Mouse (Mus musculus): ENCODE data around the gene Alpk3. TPM values are rescaled to one million over a fixed set of nuclear protein-coding genes. Genes with fewer than 3 reads are reported as not detected.

The Alpk3 gene
- total and polyA plus RNA-seq, 3 experiments: under 0.01 to 0.03 TPM; not detected in 1

DNA sequence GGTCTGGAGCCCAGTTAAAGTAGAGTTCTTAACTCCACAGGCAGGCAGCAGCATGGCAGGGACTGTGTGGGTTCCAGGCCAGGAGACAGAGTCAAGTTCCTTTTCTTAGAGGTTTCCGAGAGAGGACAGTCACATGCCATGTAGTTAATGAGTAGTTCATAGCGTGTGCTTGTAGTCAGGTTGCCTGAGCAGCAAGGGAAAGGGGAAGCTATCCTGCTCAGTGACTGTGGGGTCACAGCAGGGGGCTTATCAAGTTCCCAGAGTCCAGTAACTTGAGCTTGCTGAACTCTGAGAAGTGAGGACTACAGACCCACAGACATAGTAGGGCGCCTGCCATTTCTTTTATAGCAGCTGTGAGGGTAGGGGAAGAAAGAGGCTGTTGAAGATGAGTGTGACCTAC lies 63.7 kb downstream of the Alpk3 start:
- Histone ChIP-seq H3K9me3 (replicated peaks; ENCODE audit: insufficient read depth, low read length) (no peaks in the 10 kb centered on the region), H3K4me1 (ENCODE audit: control insufficient read depth in 1 of 2, insufficient read depth in 2 of 2, low read length in 2 of 2) (peaks cover 0 to 11% of the 10 kb centered on the region in 2 experiments; a peak in 1 of 4 replicates), H3K79me2 (ENCODE audit: control insufficient read depth, insufficient read depth, low read length, poor library complexity) (no peaks in the 10 kb centered on the region), H3K27me3 (ENCODE audit: control insufficient read depth in 1 of 2, insufficient read depth in 2 of 2, low read length in 2 of 2) (peaks cover 0 to 4% of the 10 kb centered on the region in 2 experiments; a peak in 3 of 4 replicates), H3K9ac (ENCODE audit: control insufficient read depth, low read depth, low read length, poor library complexity, severe bottlenecking) (no peak overlapping the region), H3K27ac (ENCODE audit: control insufficient read depth, low read depth, low read length) (no peak overlapping the region), H3K4me3 (ENCODE audit: control insufficient read depth in 1 of 2, insufficient read depth in 1 of 2, low read depth in 2 of 2, low read length in 2 of 2) (no peak overlapping the region), H3K36me3 (ENCODE audit: control insufficient read depth in 1 of 2, insufficient read depth in 2 of 2, low read length in 2 of 2) (no peaks in the 10 kb centered on the region; a peak in 1 of 4 replicates)
- TF ChIP-seq TCF12 (IDR thresholded peaks at IDR 0.05; ENCODE audit: low read depth, low read length): no peak
- 0 out of 2 replicates have a peak, but pooled peaks have one; percentile 12 for TF ChIP-seq USF1 (IDR thresholded peaks at IDR 0.05; ENCODE audit: low read depth, low read length)
- no peak for TF ChIP-seq ETS1 (IDR thresholded peaks at IDR 0.05; ENCODE audit: low read depth, low read length)
- peak; percentile 62 for DNase-seq (ENCODE audit: low read depth, low spot score)

DNA sequence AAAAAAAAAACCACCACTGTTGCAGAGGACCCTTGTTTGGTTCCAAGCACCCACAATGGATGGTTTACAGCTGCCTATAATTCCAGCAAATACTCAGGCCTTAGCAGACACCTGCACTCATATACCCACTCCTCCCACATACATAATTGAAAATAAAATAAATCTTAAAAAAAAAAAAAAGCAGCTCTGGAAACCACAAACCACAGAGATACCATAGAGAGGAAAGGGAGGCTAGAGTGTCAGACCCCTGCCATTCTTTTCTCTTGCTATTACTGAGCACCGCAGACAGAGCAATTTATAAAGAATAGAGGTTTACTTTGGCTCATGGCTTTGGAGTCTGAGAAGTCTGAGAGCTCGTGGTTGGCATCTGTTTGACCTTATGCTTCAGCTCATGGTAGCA lies 65.4 kb downstream of the Alpk3 start:
- H3K27ac ChIP-seq (ENCODE audit: control insufficient read depth, low read depth, low read length): no peak overlapping the region
- DNase-seq (ENCODE audit: low read depth, low spot score): peak; percentile 31

DNA sequence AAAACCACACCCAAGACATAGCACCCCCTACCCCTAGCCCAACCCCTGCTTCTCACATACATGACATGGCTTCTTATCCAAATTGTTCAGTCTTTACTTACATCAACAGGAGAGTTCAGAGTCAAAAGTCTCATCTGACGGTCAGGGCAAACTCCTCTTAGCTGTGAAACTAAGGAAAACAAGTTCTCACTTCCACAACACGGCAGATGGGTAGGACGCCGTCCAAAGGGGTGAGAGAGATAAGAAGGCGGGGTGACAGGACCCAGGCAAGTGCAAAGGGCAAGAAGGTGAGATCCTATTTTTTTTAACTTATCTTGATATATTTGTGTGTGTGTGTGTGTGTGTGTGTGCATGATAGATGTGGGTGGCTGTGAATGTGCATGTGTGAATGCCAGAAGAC lies 66.2 kb downstream of the Alpk3 start:
- TF ChIP-seq ELF1 (IDR thresholded peaks at IDR 0.05; ENCODE audit: low read depth, low read length): no peak
- TF ChIP-seq GATA1 (IDR thresholded peaks at IDR 0.05; ENCODE audit: low read depth, low read length): no peak
- no peaks in the 10 kb centered on the region for H3K79me2 ChIP-seq (ENCODE audit: control insufficient read depth, insufficient read depth, low read length, poor library complexity)
- H3K36me3 ChIP-seq (ENCODE audit: control insufficient read depth in 1 of 2, insufficient read depth in 2 of 2, low read length in 2 of 2): no peaks in the 10 kb centered on the region; a peak in 1 of 4 replicates
- H3K27ac ChIP-seq (ENCODE audit: control insufficient read depth, low read depth, low read length): no peak overlapping the region
- no peak overlapping the region for H3K4me3 ChIP-seq (ENCODE audit: control insufficient read depth in 1 of 2, insufficient read depth in 1 of 2, low read depth in 2 of 2, low read length in 2 of 2)
- H3K9me3 ChIP-seq (replicated peaks; ENCODE audit: insufficient read depth, low read length): no peaks in the 10 kb centered on the region
- no peak overlapping the region for H3K9ac ChIP-seq (ENCODE audit: control insufficient read depth, low read depth, low read length, poor library complexity, severe bottlenecking)
- no peak for DNase-seq (ENCODE audit: low read depth, low spot score)
- H3K4me1 ChIP-seq (ENCODE audit: control insufficient read depth in 1 of 2, insufficient read depth in 2 of 2, low read length in 2 of 2): peaks cover 0 to 11% of the 10 kb centered on the region in 2 experiments; a peak in 1 of 4 replicates
- H3K27me3 ChIP-seq (ENCODE audit: control insufficient read depth in 1 of 2, insufficient read depth in 2 of 2, low read length in 2 of 2): peaks cover 0 to 4% of the 10 kb centered on the region in 2 experiments; a peak in 3 of 4 replicates

More for the DNA sequence above, 65.4 kb downstream of the Alpk3 start:
- Histone ChIP-seq H3K9ac (ENCODE audit: control insufficient read depth, low read depth, low read length, poor library complexity, severe bottlenecking) (no peak overlapping the region), H3K36me3 (ENCODE audit: control insufficient read depth in 1 of 2, insufficient read depth in 2 of 2, low read length in 2 of 2) (no peaks in the 10 kb centered on the region; a peak in 1 of 4 replicates), H3K9me3 (replicated peaks; ENCODE audit: insufficient read depth, low read length) (no peaks in the 10 kb centered on the region), H3K4me1 (ENCODE audit: control insufficient read depth in 1 of 2, insufficient read depth in 2 of 2, low read length in 2 of 2) (peaks cover 0 to 11% of the 10 kb centered on the region in 2 experiments; a peak in 1 of 4 replicates), H3K79me2 (ENCODE audit: control insufficient read depth, insufficient read depth, low read length, poor library complexity) (no peaks in the 10 kb centered on the region), H3K27me3 (ENCODE audit: control insufficient read depth in 1 of 2, insufficient read depth in 2 of 2, low read length in 2 of 2) (peaks cover 0 to 4% of the 10 kb centered on the region in 2 experiments; a peak in 2 of 4 replicates), H3K4me3 (ENCODE audit: control insufficient read depth in 1 of 2, insufficient read depth in 1 of 2, low read depth in 2 of 2, low read length in 2 of 2) (no peak overlapping the region)
- TF ChIP-seq MYC (IDR thresholded peaks at IDR 0.05; ENCODE audit: low read depth, low read length) (no peak), ZMIZ1 (IDR thresholded peaks at IDR 0.05; ENCODE audit: low read depth, low read length) (no peak), ZNF384 (IDR thresholded peaks at IDR 0.05; ENCODE audit: low read depth, low read length) (peak; percentile 83), MAX (IDR thresholded peaks at IDR 0.05; ENCODE audit: low read length) (no peak), NELFE (IDR thresholded peaks at IDR 0.05; ENCODE audit: low read depth, low read length) (no peak), TAL1 (IDR thresholded peaks at IDR 0.05; ENCODE audit: low read length) (no peak), UBTF (IDR thresholded peaks at IDR 0.05; ENCODE audit: borderline replicate concordance, insufficient read depth, low read depth, low read length) (no peak), KAT2A (conservative IDR thresholded peaks at IDR 0.05; ENCODE audit: low read depth, low read length) (no peak), EP300 (IDR thresholded peaks at IDR 0.05; ENCODE audit: low read depth in 1 of 2, low read length in 2 of 2) (no peak), MYB (IDR thresholded peaks at IDR 0.05; ENCODE audit: low read depth, low read length) (no peak), CHD1 (IDR thresholded peaks at IDR 0.05; ENCODE audit: low read depth, low read length) (no peak), MXI1 (IDR thresholded peaks at IDR 0.05; ENCODE audit: low read depth, low read length) (no peak), GABPA (IDR thresholded peaks at IDR 0.05; ENCODE audit: low read depth, low read length) (no peak), RAD21 (IDR thresholded peaks at IDR 0.05; ENCODE audit: low read depth, low read length) (no peak), ZKSCAN1 (IDR thresholded peaks at IDR 0.05; ENCODE audit: low read depth, low read length) (no peak), ZC3H11A (IDR thresholded peaks at IDR 0.05; ENCODE audit: low read depth, low read length) (no peak), USF1 (IDR thresholded peaks at IDR 0.05; ENCODE audit: low read depth, low read length) (no peak), RCOR1 (IDR thresholded peaks at IDR 0.05; ENCODE audit: low read depth, low read length) (peak; percentile 55)

Measured in MEL (cell line).